Mouse (Mus musculus): ENCODE results near the gene Parp1. TPM values are rescaled to one million over a fixed set of nuclear protein-coding genes. Genes with fewer than 3 reads are reported as not detected.
A peak's percentile ranks its signal among the peaks of the same experiment; 100 is the strongest.

The Parp1 gene
- polyA plus RNA-seq, 1 experiment: 39.9 TPM

GRCm38 (mm10) chr1:180572154-180572553, 3.4 kb downstream of the Parp1 start:
- peaks cover 8% of the 10 kb centered on the region for H3K4me1 ChIP-seq (ENCODE audit: control insufficient read depth, insufficient read depth, low read length)
- no peak overlapping the region for H3K27ac ChIP-seq (ENCODE audit: control insufficient read depth, insufficient read depth, low read depth, low read length)
- TF ChIP-seq CTCF (IDR thresholded peaks at IDR 0.05; ENCODE audit: control insufficient read depth, insufficient read depth, insufficient replicate concordance, low read depth, low read length) (no peak), POLR2A (IDR thresholded peaks at IDR 0.05; ENCODE audit: control insufficient read depth, low read depth, low read length) (no peak)
- H3K27me3 ChIP-seq (ENCODE audit: control insufficient read depth, insufficient read depth, low read length): no peaks in the 10 kb centered on the region
- H3K4me3 ChIP-seq (ENCODE audit: control insufficient read depth, low read depth, low read length): no peak overlapping the region
- H3K36me3 ChIP-seq (ENCODE audit: control insufficient read depth, insufficient read depth, low read length): no peaks in the 10 kb centered on the region

- no peaks in the 10 kb centered on the region for H3K27me3 ChIP-seq (ENCODE audit: control insufficient read depth, insufficient read depth, low read length)
- H3K27ac ChIP-seq (ENCODE audit: control insufficient read depth, insufficient read depth, low read depth, low read length): no peak overlapping the region
- H3K4me3 ChIP-seq (ENCODE audit: control insufficient read depth, low read depth, low read length): no peak overlapping the region
- no peaks in the 10 kb centered on the region for H3K4me1 ChIP-seq (ENCODE audit: control insufficient read depth, insufficient read depth, low read length)
- no peak for TF ChIP-seq CTCF (IDR thresholded peaks at IDR 0.05; ENCODE audit: control insufficient read depth, insufficient read depth, insufficient replicate concordance, low read depth, low read length)
- no peak for TF ChIP-seq POLR2A (IDR thresholded peaks at IDR 0.05; ENCODE audit: control insufficient read depth, low read depth, low read length)
- peaks cover 2% of the 10 kb centered on the region for H3K36me3 ChIP-seq (ENCODE audit: control insufficient read depth, insufficient read depth, low read length)
These were observed 7.8 kb downstream of the Parp1 start for GRCm38 (mm10) chr1:180576524-180576923.

GRCm38 (mm10) chr1:180577837-180578236, 9.1 kb downstream of the Parp1 start:
- no peaks in the 10 kb centered on the region for H3K4me1 ChIP-seq (ENCODE audit: control insufficient read depth, insufficient read depth, low read length)
- H3K36me3 ChIP-seq (ENCODE audit: control insufficient read depth, insufficient read depth, low read length): peaks cover 3% of the 10 kb centered on the region
- H3K4me3 ChIP-seq (ENCODE audit: control insufficient read depth, low read depth, low read length): no peak overlapping the region
- TF ChIP-seq POLR2A (IDR thresholded peaks at IDR 0.05; ENCODE audit: control insufficient read depth, low read depth, low read length) (no peak), CTCF (IDR thresholded peaks at IDR 0.05; ENCODE audit: control insufficient read depth, insufficient read depth, insufficient replicate concordance, low read depth, low read length) (no peak)
- H3K27me3 ChIP-seq (ENCODE audit: control insufficient read depth, insufficient read depth, low read length): no peaks in the 10 kb centered on the region
- no peak overlapping the region for H3K27ac ChIP-seq (ENCODE audit: control insufficient read depth, insufficient read depth, low read depth, low read length)

- H3K27me3 ChIP-seq (ENCODE audit: control insufficient read depth, insufficient read depth, low read length): no peaks in the 10 kb centered on the region
- no peak overlapping the region for H3K4me3 ChIP-seq (ENCODE audit: control insufficient read depth, low read depth, low read length)
- TF ChIP-seq CTCF (IDR thresholded peaks at IDR 0.05; ENCODE audit: control insufficient read depth, insufficient read depth, insufficient replicate concordance, low read depth, low read length) (no peak), POLR2A (IDR thresholded peaks at IDR 0.05; ENCODE audit: control insufficient read depth, low read depth, low read length) (no peak)
- H3K27ac ChIP-seq (ENCODE audit: control insufficient read depth, insufficient read depth, low read depth, low read length): no peak overlapping the region
- H3K36me3 ChIP-seq (ENCODE audit: control insufficient read depth, insufficient read depth, low read length): peaks cover 14% of the 10 kb centered on the region
- H3K4me1 ChIP-seq (ENCODE audit: control insufficient read depth, insufficient read depth, low read length): no peaks in the 10 kb centered on the region
These were observed 19.2 kb downstream of the Parp1 start for GRCm38 (mm10) chr1:180587792-180588442.

GRCm38 (mm10) chr1:180600578-180600977, 31.9 kb downstream of the Parp1 start:
- no peaks in the 10 kb centered on the region for H3K4me1 ChIP-seq (ENCODE audit: control insufficient read depth, insufficient read depth, low read length)
- no peak overlapping the region for H3K27ac ChIP-seq (ENCODE audit: control insufficient read depth, insufficient read depth, low read depth, low read length)
- H3K4me3 ChIP-seq (ENCODE audit: control insufficient read depth, low read depth, low read length): peak overlapping the region; percentile 7; the same call in 1 of the 2 replicates
- no peaks in the 10 kb centered on the region for H3K27me3 ChIP-seq (ENCODE audit: control insufficient read depth, insufficient read depth, low read length)
- TF ChIP-seq POLR2A (IDR thresholded peaks at IDR 0.05; ENCODE audit: control insufficient read depth, low read depth, low read length): no peak
- TF ChIP-seq CTCF (IDR thresholded peaks at IDR 0.05; ENCODE audit: control insufficient read depth, insufficient read depth, insufficient replicate concordance, low read depth, low read length): no peak
- H3K36me3 ChIP-seq (ENCODE audit: control insufficient read depth, insufficient read depth, low read length): peaks cover 10% of the 10 kb centered on the region

GRCm38 (mm10) chr1:180601806-180602205, 33.1 kb downstream of the Parp1 start:
- Histone ChIP-seq H3K4me3 (ENCODE audit: control insufficient read depth, low read depth, low read length) (no peak overlapping the region), H3K36me3 (ENCODE audit: control insufficient read depth, insufficient read depth, low read length) (peaks cover 10% of the 10 kb centered on the region), H3K27ac (ENCODE audit: control insufficient read depth, insufficient read depth, low read depth, low read length) (0 out of 2 replicates have a peak overlapping the region, but pooled peaks have one; percentile 26), H3K4me1 (ENCODE audit: control insufficient read depth, insufficient read depth, low read length) (no peaks in the 10 kb centered on the region), H3K27me3 (ENCODE audit: control insufficient read depth, insufficient read depth, low read length) (no peaks in the 10 kb centered on the region)
- TF ChIP-seq POLR2A (IDR thresholded peaks at IDR 0.05; ENCODE audit: control insufficient read depth, low read depth, low read length): no peak
- TF ChIP-seq CTCF (IDR thresholded peaks at IDR 0.05; ENCODE audit: control insufficient read depth, insufficient read depth, insufficient replicate concordance, low read depth, low read length): no peak

GRCm38 (mm10) chr1:180604579-180604978, 35.9 kb downstream of the Parp1 start:
- Histone ChIP-seq H3K36me3 (ENCODE audit: control insufficient read depth, insufficient read depth, low read length) (peaks cover 3% of the 10 kb centered on the region), H3K27me3 (ENCODE audit: control insufficient read depth, insufficient read depth, low read length) (no peaks in the 10 kb centered on the region), H3K4me1 (ENCODE audit: control insufficient read depth, insufficient read depth, low read length) (no peaks in the 10 kb centered on the region), H3K27ac (ENCODE audit: control insufficient read depth, insufficient read depth, low read depth, low read length) (no peak overlapping the region), H3K4me3 (ENCODE audit: control insufficient read depth, low read depth, low read length) (no peak overlapping the region)
- TF ChIP-seq CTCF (IDR thresholded peaks at IDR 0.05; ENCODE audit: control insufficient read depth, insufficient read depth, insufficient replicate concordance, low read depth, low read length): no peak
- TF ChIP-seq POLR2A (IDR thresholded peaks at IDR 0.05; ENCODE audit: control insufficient read depth, low read depth, low read length): no peak
